Mouse (Mus musculus) MEL (cell line): ENCODE measurements at regions not wholly inside any gene's neighbourhood (a gene's known extent, or its start where the extent isn't known, plus 50 kb on each side); places are given as distances from the start of the nearest gene placed in this dataset.

Source experiments
- DNase-seq: peaks from one replicate; pipeline ENCODE4 v3.0.0; 2011; ENCODE audit warnings: low read depth, low spot score
- H3K27ac ChIP-seq: 2 replicates; pipeline ENCODE4 v1.5.1; 2012; ENCODE audit warnings: low read depth, mild to moderate bottlenecking, control low read depth, low read length, moderate library complexity; ENCODE audit not compliant: control insufficient read depth
- H3K27me3 ChIP-seq, 2 experiments: fragments of 150-350 bp in 1 of 2; sonication (generic) in 1 of 2; 2 replicates each; pipeline ENCODE4 v1.6.1; 2012; ENCODE audit warnings: low read length in 2 of 2, mild to moderate bottlenecking in 2 of 2, improper control_type of control experiment in 1 of 2, moderate library complexity in 1 of 2; ENCODE audit not compliant: insufficient read depth in 2 of 2, control insufficient read depth in 1 of 2
- H3K36me3 ChIP-seq, 2 experiments: 2 replicates each; pipeline ENCODE4 v1.6.1; 2012 to 2014; ENCODE audit warnings: low read length in 2 of 2, improper control_type of control experiment in 1 of 2, inconsistent platforms in 1 of 2, mild to moderate bottlenecking in 1 of 2; ENCODE audit not compliant: insufficient read depth in 2 of 2, control insufficient read depth in 1 of 2
- H3K4me1 ChIP-seq, 2 experiments: fragments of 150-350 bp in 1 of 2; sonication (generic) in 1 of 2; 2 replicates each; pipeline ENCODE4 v1.6.1; 2012; ENCODE audit warnings: low read length in 2 of 2, improper control_type of control experiment in 1 of 2, mild to moderate bottlenecking in 1 of 2; ENCODE audit not compliant: insufficient read depth in 2 of 2, control insufficient read depth in 1 of 2
- H3K4me3 ChIP-seq, 2 experiments: fragments of 150-350 bp in 1 of 2; sonication (generic) in 1 of 2; 2 replicates each; pipeline ENCODE4 v1.5.1; 2012; ENCODE audit warnings: low read depth in 2 of 2, low read length in 2 of 2, mild to moderate bottlenecking in 2 of 2, moderate library complexity in 2 of 2, control low read depth in 1 of 2, improper control_type of control experiment in 1 of 2; ENCODE audit not compliant: control insufficient read depth in 1 of 2, insufficient read depth in 1 of 2
- H3K79me2 ChIP-seq: 2 replicates; pipeline ENCODE4 v1.6.1; 2012; ENCODE audit warnings: mild to moderate bottlenecking, low read length, moderate library complexity; ENCODE audit not compliant: control insufficient read depth, poor library complexity, insufficient read depth
- H3K9ac ChIP-seq: 2 replicates; pipeline ENCODE4 v1.6.1; 2012; ENCODE audit warnings: low read depth, mild to moderate bottlenecking, control low read depth, low read length, moderate library complexity; ENCODE audit not compliant: control insufficient read depth, poor library complexity, severe bottlenecking
- H3K9me3 ChIP-seq: fragments of 150-350 bp; sonication (generic); replicated peaks from 2 replicates; pipeline ENCODE4 v1.6.1; 2012; ENCODE audit warnings: mild to moderate bottlenecking, low read length, improper control_type of control experiment, moderate library complexity; ENCODE audit not compliant: insufficient read depth
- CHD1 ChIP-seq: IDR thresholded peaks from 2 replicates; pipeline ENCODE4 v1.6.1; 2012; ENCODE audit warnings: low read depth, mild to moderate bottlenecking, inconsistent platforms, low read length, improper control_type of control experiment
- CHD2 ChIP-seq: IDR thresholded peaks from 2 replicates; pipeline ENCODE4 v1.6.1; 2011; ENCODE audit warnings: low read length, improper control_type of control experiment
- EP300 ChIP-seq, 2 experiments: IDR thresholded peaks; 2 replicates each; pipeline ENCODE4 v1.6.1; 2011; ENCODE audit warnings: improper control_type of control experiment in 2 of 2, low read length in 2 of 2, low read depth in 1 of 2, mild to moderate bottlenecking in 1 of 2
- ETS1 ChIP-seq: IDR thresholded peaks from 2 replicates; pipeline ENCODE4 v1.6.1; 2012; ENCODE audit warnings: low read depth, mild to moderate bottlenecking, inconsistent platforms, low read length, improper control_type of control experiment, moderate library complexity
- GABPA ChIP-seq: IDR thresholded peaks from 2 replicates; pipeline ENCODE4 v1.6.1; 2012; ENCODE audit warnings: low read depth, mild to moderate bottlenecking, inconsistent platforms, low read length, improper control_type of control experiment, moderate library complexity
- GATA1 ChIP-seq: IDR thresholded peaks from 2 replicates; pipeline ENCODE4 v1.6.1; 2011; ENCODE audit warnings: low read depth, low read length, improper control_type of control experiment
- JUND ChIP-seq: IDR thresholded peaks from 2 replicates; pipeline ENCODE4 v1.6.1; 2011; ENCODE audit warnings: low read depth, mild to moderate bottlenecking, improper control_type of control experiment, low read length
- MAZ ChIP-seq: IDR thresholded peaks from 2 replicates; pipeline ENCODE4 v1.6.1; 2012; ENCODE audit warnings: low read depth, mild to moderate bottlenecking, inconsistent platforms, low read length, improper control_type of control experiment
- MEF2A ChIP-seq: IDR thresholded peaks from 2 replicates; pipeline ENCODE4 v1.6.1; 2014; ENCODE audit warnings: low read depth, mild to moderate bottlenecking, inconsistent platforms, low read length, improper control_type of control experiment; ENCODE audit not compliant: poor library complexity, insufficient replicate concordance, severe bottlenecking; ENCODE audit errors: extremely low read depth
- MXI1 ChIP-seq: IDR thresholded peaks from 2 replicates; pipeline ENCODE4 v1.6.1; 2011; ENCODE audit warnings: mild to moderate bottlenecking, low read depth, low read length, improper control_type of control experiment
- NELFE ChIP-seq: IDR thresholded peaks from 2 replicates; pipeline ENCODE4 v1.6.1; 2011; ENCODE audit warnings: low read depth, low read length, improper control_type of control experiment
- NRF1 ChIP-seq: IDR thresholded peaks from 2 replicates; pipeline ENCODE4 v1.6.1; 2014; ENCODE audit warnings: low read depth, mild to moderate bottlenecking, inconsistent platforms, low read length, improper control_type of control experiment, moderate library complexity; ENCODE audit not compliant: poor library complexity, insufficient read depth, severe bottlenecking
- POLR2AphosphoS2 ChIP-seq: IDR thresholded peaks from 2 replicates; pipeline ENCODE4 v1.6.1; 2011; ENCODE audit warnings: low read length, improper control_type of control experiment
- RAD21 ChIP-seq: IDR thresholded peaks from 2 replicates; pipeline ENCODE4 v1.6.1; 2011; ENCODE audit warnings: mild to moderate bottlenecking, low read depth, low read length, improper control_type of control experiment
- RCOR1 ChIP-seq: IDR thresholded peaks from 2 replicates; pipeline ENCODE4 v1.6.1; 2012; ENCODE audit warnings: low read depth, mild to moderate bottlenecking, inconsistent platforms, low read length, improper control_type of control experiment
- SIN3A ChIP-seq: IDR thresholded peaks from 2 replicates; pipeline ENCODE4 v1.6.1; 2012; ENCODE audit warnings: low read length, improper control_type of control experiment, inconsistent platforms
- TBP ChIP-seq: IDR thresholded peaks from 2 replicates; pipeline ENCODE4 v1.8.0; 2011; ENCODE audit warnings: low read depth, low read length, improper control_type of control experiment
- UBTF ChIP-seq: IDR thresholded peaks from 2 replicates; pipeline ENCODE4 v1.6.1; 2012; ENCODE audit warnings: low read depth, mild to moderate bottlenecking, inconsistent platforms, low read length, improper control_type of control experiment, moderate library complexity, borderline replicate concordance; ENCODE audit not compliant: insufficient read depth
- ZC3H11A ChIP-seq: IDR thresholded peaks from 2 replicates; pipeline ENCODE4 v1.6.1; 2012; ENCODE audit warnings: low read depth, mild to moderate bottlenecking, inconsistent platforms, low read length, improper control_type of control experiment

DNA sequence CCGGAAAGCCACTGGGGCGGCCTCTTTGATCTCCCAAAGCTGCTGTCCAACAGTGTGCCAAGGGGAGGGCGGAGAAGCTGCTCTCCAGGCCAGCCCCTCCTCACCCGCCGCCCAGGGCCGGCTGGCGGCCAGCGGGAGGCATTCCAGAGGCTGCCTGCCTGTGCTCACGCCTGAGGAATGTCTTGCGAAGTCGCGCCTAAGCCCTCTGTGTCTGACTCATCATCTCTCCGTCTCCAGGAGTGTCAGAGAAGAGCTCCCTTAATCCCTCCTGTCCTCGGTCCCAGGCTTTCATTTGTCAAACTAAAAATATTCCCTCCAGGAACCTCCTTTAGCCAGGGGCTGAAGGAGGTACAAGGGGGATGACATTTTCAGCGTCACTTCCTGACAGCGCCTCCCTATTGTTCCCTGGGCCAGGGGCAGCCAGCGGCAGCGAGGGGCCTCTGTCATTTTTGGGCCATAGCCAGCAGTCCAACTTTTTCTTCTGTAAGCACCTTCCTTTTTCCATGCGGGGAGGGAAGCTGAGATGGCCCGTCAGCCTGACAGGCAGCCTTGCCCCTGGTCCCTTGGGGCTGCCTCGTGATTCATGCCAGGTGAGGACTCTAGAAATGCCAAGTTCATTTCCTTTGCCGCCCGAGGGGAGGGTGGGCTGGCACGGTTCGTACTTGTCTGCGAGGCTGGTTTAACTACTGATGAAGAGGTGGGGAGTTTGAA, 113.4 kb downstream of the Gm525 start:
- H3K4me1 ChIP-seq, result no peaks in the 10 kb centered on the region
- TF ChIP-seq RAD21, result no peak
- no peak for TF ChIP-seq MXI1
- no peak for TF ChIP-seq CHD2
- no peak for TF ChIP-seq EP300 (IDR thresholded peaks at IDR 0.05; ENCODE audit: low read depth in 1 of 2, low read length in 2 of 2)
- no peak for TF ChIP-seq UBTF
- TF ChIP-seq ZC3H11A, result no peak
- no peak for TF ChIP-seq MAZ
- no peak for TF ChIP-seq RCOR1
- no peak for TF ChIP-seq MEF2A
- no peak for TF ChIP-seq GABPA
- no peak for TF ChIP-seq NELFE
- TF ChIP-seq POLR2AphosphoS2, result no peak
- TF ChIP-seq TBP, result no peak
- TF ChIP-seq CHD1, result no peak
- no peak for TF ChIP-seq GATA1
- no peak for TF ChIP-seq SIN3A
- no peak for TF ChIP-seq NRF1
- no peak overlapping the region for H3K27ac ChIP-seq
- no peaks in the 10 kb centered on the region for H3K79me2 ChIP-seq
- no peak for DNase-seq
- H3K9me3 ChIP-seq, result no peaks in the 10 kb centered on the region
- H3K36me3 ChIP-seq, result no peaks in the 10 kb centered on the region
- H3K9ac ChIP-seq, result no peak overlapping the region
- no peaks in the 10 kb centered on the region for H3K27me3 ChIP-seq
- no peak overlapping the region for H3K4me3 ChIP-seq

DNA sequence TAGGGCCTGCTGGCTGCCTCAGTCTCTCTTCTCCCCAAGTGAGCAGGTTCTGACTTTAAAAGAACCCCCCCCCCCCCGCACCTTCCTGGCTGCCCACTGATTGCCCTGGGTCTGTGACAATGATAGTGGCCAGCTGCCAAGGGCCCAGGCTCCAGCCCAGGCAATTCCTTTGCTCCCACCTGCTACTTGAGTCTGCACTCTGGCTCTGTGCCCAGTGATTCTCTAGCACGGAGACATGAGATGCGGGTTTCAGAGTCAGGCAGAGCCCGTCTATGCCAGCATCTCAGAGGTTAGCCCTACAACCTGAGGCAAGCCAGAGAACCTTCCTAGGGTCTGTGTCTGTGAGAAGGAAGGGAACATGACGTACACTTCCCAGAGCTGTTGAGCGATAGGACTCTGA, 112.2 kb downstream of the Gm525 start:
- Histone ChIP-seq H3K9me3 (no peaks in the 10 kb centered on the region), H3K27me3 (no peaks in the 10 kb centered on the region), H3K4me1 (no peaks in the 10 kb centered on the region), H3K79me2 (no peaks in the 10 kb centered on the region), H3K36me3 (no peaks in the 10 kb centered on the region), H3K9ac (no peak overlapping the region), H3K27ac (no peak overlapping the region)
- DNase-seq, result no peak
- no peak for TF ChIP-seq JUND
- TF ChIP-seq ETS1, result no peak
- TF ChIP-seq, all 39 proteins: peak for 0
- H3K4me3 ChIP-seq, result no peak overlapping the region
